Mouse (Mus musculus) limb, embryonic 11.5 days (tissue): Measurements from ENCODE around the gene Hist1h2ac. TPM values are rescaled to one million over a fixed set of nuclear protein-coding genes. Genes with fewer than 3 reads are reported as not detected.

Source experiments
- microRNA-seq: library from miRNA; unstranded; fragments of <30 nt; microRNA quantifications from one replicate; pipeline ENCODE4, GENCODE M21; 2016
- polyA plus RNA-seq: library from polyadenylated mRNA; unstranded; fragments of >200 nt; fragmentation: Nextera tagmentation; extraction: Ambion mirVana; gene quantifications from 2 replicates; pipeline ENCODE4 v1.2.1, GENCODE M21; 2014

The Hist1h2ac gene
- polyA plus RNA-seq, 1 experiment from 2014 or later = 1.0 TPM

Small RNA genes lying within 50 kb of the gene (microRNA-seq; reads per million reads assigned to microRNA genes)
- gene Gm44350 = not detected

Other genes with a start within 250 kb of the Hist1h2ac start
- not detected in 2 replicates for gene Btn1a1, start 218.0 kb downstream of the Hist1h2ac start, polyA plus RNA-seq
- gene Btn2a2, start 195.1 kb downstream of the Hist1h2ac start, polyA plus RNA-seq = 1.3 and 2.2 TPM in 2 replicates
- 4.0 and 5.6 TPM in 2 replicates for gene Hist1h4h, start 152.9 kb downstream of the Hist1h2ac start, polyA plus RNA-seq
- 5.1 and 7.9 TPM in 2 replicates for gene Hist1h2af, start 150.0 kb downstream of the Hist1h2ac start, polyA plus RNA-seq
- gene Hist1h3g, start 148.5 kb downstream of the Hist1h2ac start, polyA plus RNA-seq = 7.0 and 9.4 TPM in 2 replicates
- gene Hist1h2bh, start 140.6 kb downstream of the Hist1h2ac start, polyA plus RNA-seq = 0.79 and 1.0 TPM in 2 replicates
- gene Hist1h3f, start 139.9 kb downstream of the Hist1h2ac start, polyA plus RNA-seq = 1.4 and 2.0 TPM in 2 replicates
- 0.67 and 2.3 TPM in 2 replicates for gene Hist1h4f, start 132.3 kb downstream of the Hist1h2ac start, polyA plus RNA-seq
- 0.54 and 0.56 TPM in 2 replicates for gene Hist1h1d, start 130.7 kb downstream of the Hist1h2ac start, polyA plus RNA-seq
- 9.6 and 9.8 TPM in 2 replicates for gene Hist1h3e, start 121.6 kb downstream of the Hist1h2ac start, polyA plus RNA-seq
- gene Hist1h2ae, start 112.7 kb downstream of the Hist1h2ac start, polyA plus RNA-seq = 98.4 and 102 TPM in 2 replicates
- gene Hist1h2bg, start 112.6 kb downstream of the Hist1h2ac start, polyA plus RNA-seq = 8.2 and 10.0 TPM in 2 replicates
- 4.5 and 5.4 TPM in 2 replicates for gene Hist1h2bf, start 109.8 kb downstream of the Hist1h2ac start, polyA plus RNA-seq
- 2.2 and 3.1 TPM in 2 replicates for gene Hist1h2ad, start 109.6 kb downstream of the Hist1h2ac start, polyA plus RNA-seq
- 12.6 and 13.2 TPM in 2 replicates for gene Hist1h3d, start 108.2 kb downstream of the Hist1h2ac start, polyA plus RNA-seq
- gene Hist1h4d, start 102.3 kb downstream of the Hist1h2ac start, polyA plus RNA-seq = 133 and 134 TPM in 2 replicates
- 3.1 and 3.9 TPM in 2 replicates for gene Hist1h2be, start 62.8 kb downstream of the Hist1h2ac start, polyA plus RNA-seq
- 20.3 and 24.6 TPM in 2 replicates for gene Hist1h1e, start 61.4 kb downstream of the Hist1h2ac start, polyA plus RNA-seq
- gene Hist1h2bc, start 251 bp upstream of the Hist1h2ac start, polyA plus RNA-seq = 19.9 and 21.1 TPM in 2 replicates
- gene Hist1h1t, start 11.9 kb upstream of the Hist1h2ac start, polyA plus RNA-seq = 0.28 TPM in 1 of 2 replicates, not detected in the other
- gene Hist1h4c, start 14.5 kb upstream of the Hist1h2ac start, polyA plus RNA-seq = 6.6 and 7.9 TPM in 2 replicates
- 2.1 and 3.7 TPM in 2 replicates for gene Hfe, start 26.9 kb upstream of the Hist1h2ac start, polyA plus RNA-seq
- 15.4 and 16.6 TPM in 2 replicates for gene Hist1h1c, start 54.9 kb upstream of the Hist1h2ac start, polyA plus RNA-seq
- gene Hist1h3c, start 61.7 kb upstream of the Hist1h2ac start, polyA plus RNA-seq = 13.3 and 14.0 TPM in 2 replicates
- gene Hist1h2bb, start 62.8 kb upstream of the Hist1h2ac start, polyA plus RNA-seq = 1.7 and 3.4 TPM in 2 replicates
- 63.8 and 65.5 TPM in 2 replicates for gene Hist1h2ab, start 67.2 kb upstream of the Hist1h2ac start, polyA plus RNA-seq
- 7.5 and 12.0 TPM in 2 replicates for gene Hist1h3b, start 68.3 kb upstream of the Hist1h2ac start, polyA plus RNA-seq
- gene Hist1h4b, start 73.1 kb upstream of the Hist1h2ac start, polyA plus RNA-seq = 6.3 and 7.9 TPM in 2 replicates
- 0.35 and 0.78 TPM in 2 replicates for gene Hist1h4a, start 77.3 kb upstream of the Hist1h2ac start, polyA plus RNA-seq
- 5.1 and 5.4 TPM in 2 replicates for gene Hist1h3a, start 78.4 kb upstream of the Hist1h2ac start, polyA plus RNA-seq
- gene Hist1h1a, start 79.7 kb upstream of the Hist1h2ac start, polyA plus RNA-seq = 2.8 and 4.1 TPM in 2 replicates
- 0.30 TPM in 1 of 2 replicates, not detected in the other for gene Trim38, start 86.0 kb upstream of the Hist1h2ac start, polyA plus RNA-seq
- not detected in 2 replicates for gene Slc17a2, start 123.0 kb upstream of the Hist1h2ac start, polyA plus RNA-seq
- gene Slc17a3, start 155.5 kb upstream of the Hist1h2ac start, polyA plus RNA-seq = not detected in 2 replicates
- gene Slc17a1, start 183.8 kb upstream of the Hist1h2ac start, polyA plus RNA-seq = not detected in 2 replicates
- gene Slc17a4, start 231.1 kb upstream of the Hist1h2ac start, polyA plus RNA-seq = not detected in 2 replicates